Mouse (Mus musculus) liver, embryonic 14.5 days (tissue): ENCODE results near the gene Etnk1. TPM values are rescaled to one million over a fixed set of nuclear protein-coding genes. Genes with fewer than 3 reads are reported as not detected.

Source experiments
- ATAC-seq: fragments of 200-750 bp; cut with Nextera tagmentation; 2 replicates; pipeline ENCODE4 v1.8.0; 2017; ENCODE audit warnings: moderate number of reproducible peaks, mild to moderate bottlenecking, moderate library complexity; ENCODE audit not compliant: insufficient read depth
- DNase-seq, 3 experiments: peaks; one replicate each; pipeline ENCODE4 v3.0.0-alpha.2; 2012 to 2013; ENCODE audit warnings: low read depth in 3 of 3, low spot score in 3 of 3
- H3K27ac ChIP-seq: fragments of 300-500 bp; sonication (generic); 2 replicates; pipeline ENCODE4 v1.5.1; 2014; ENCODE audit warnings: moderate library complexity, mild to moderate bottlenecking, control low read depth, inconsistent platforms
- H3K27me3 ChIP-seq: fragments of 300-500 bp; sonication (generic); 2 replicates; pipeline ENCODE4 v1.6.1; 2014; ENCODE audit warnings: mild to moderate bottlenecking, low read length, moderate library complexity; ENCODE audit not compliant: control insufficient read depth, insufficient read depth
- H3K36me3 ChIP-seq: fragments of 300-500 bp; sonication (generic); replicated peaks from 2 replicates; pipeline ENCODE4 v1.6.1; 2014; ENCODE audit warnings: low read depth; ENCODE audit not compliant: control insufficient read depth, insufficient read depth
- H3K4me1 ChIP-seq, 2 experiments: fragments of 200-500 bp in 1 of 2; fragments of 300-500 bp in 1 of 2; sonication (generic) in 1 of 2; replicated peaks; 2 replicates each; pipeline ENCODE4 v1.6.1; 2012 to 2014; ENCODE audit warnings: antibody characterized with exemption in 1 of 2, inconsistent platforms in 1 of 2, low read length in 1 of 2; ENCODE audit not compliant: control insufficient read depth in 2 of 2, insufficient read depth in 2 of 2
- H3K4me2 ChIP-seq: fragments of 300-500 bp; sonication (generic); 2 replicates; pipeline ENCODE4 v1.6.1; 2014; ENCODE audit warnings: low read depth, mild to moderate bottlenecking, control low read depth, moderate library complexity
- H3K4me3 ChIP-seq, 2 experiments: fragments of 200-500 bp in 1 of 2; fragments of 300-500 bp in 1 of 2; sonication (generic) in 1 of 2; 2 replicates each; pipeline ENCODE4 v1.5.1; 2012 to 2014; ENCODE audit warnings: low read depth in 2 of 2, low read length in 2 of 2, mild to moderate bottlenecking in 2 of 2, control low read depth in 1 of 2, inconsistent platforms in 1 of 2, moderate library complexity in 1 of 2; ENCODE audit not compliant: insufficient read depth in 1 of 2
- H3K9ac ChIP-seq: fragments of 300-500 bp; sonication (generic); replicated peaks from 2 replicates; pipeline ENCODE4 v1.6.1; 2014; ENCODE audit warnings: mild to moderate bottlenecking, control low read depth, moderate library complexity
- H3K9me3 ChIP-seq: fragments of 300-500 bp; sonication (generic); 2 replicates; pipeline ENCODE4 v1.6.1; 2016; ENCODE audit warnings: low read length, mixed read lengths; ENCODE audit not compliant: control insufficient read depth
- CTCF ChIP-seq: IDR thresholded peaks from 2 replicates; pipeline ENCODE4 v1.5.1; 2016; ENCODE audit warnings: antibody characterized with exemption, low read depth, control low read depth
- EP300 ChIP-seq: IDR thresholded peaks from 2 replicates; pipeline ENCODE4 v1.6.1; 2016; ENCODE audit warnings: antibody characterized with exemption, low read depth
- WGBS: fragments of 180-500 bp; shearing (Covaris S2); extraction: QIAGEN DNeasy Blood & Tissue Kit; methylation state at CpG from one replicate; pipeline ENCODE4 v1.1.7; 2014; ENCODE audit not compliant: insufficient replicate concordance; 5-methylcytosine and 5-hydroxymethylcytosine counted together
- polyA plus RNA-seq, 2 experiments: library from polyadenylated mRNA; depleted of rRNA in 1 of 2; stranded (reverse) in 1 of 2; unstranded in 1 of 2; fragments of >200 nt; fragmentation: Nextera tagmentation in 1 of 2; extraction: Ambion mirVana in 1 of 2; gene quantifications; 2 replicates each; pipeline versions ENCODE4 v1.2.1 to v1.2.3; 2012 to 2014

Etnk1 gene
- polyA plus RNA-seq, 2 experiments: 7.5 to 12.1 TPM

DNA sequence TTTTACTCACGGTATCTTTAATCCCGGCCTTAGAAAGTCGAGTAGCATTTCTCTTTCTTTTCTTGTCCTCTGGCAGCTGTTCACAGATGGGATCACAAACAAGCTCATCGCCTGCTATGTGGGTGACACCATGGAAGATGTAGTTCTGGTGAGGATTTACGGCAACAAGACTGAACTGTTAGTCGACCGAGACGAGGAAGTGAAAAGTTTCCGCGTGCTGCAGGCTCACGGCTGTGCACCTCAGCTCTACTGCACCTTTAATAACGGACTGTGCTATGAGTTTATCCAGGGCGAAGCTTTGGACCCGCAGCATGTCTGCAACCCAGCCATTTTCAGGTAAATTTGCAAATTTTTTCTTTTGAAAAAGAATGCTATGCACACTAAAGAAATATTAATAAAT lies 13.5 kb downstream of the Etnk1 start:
- no peak overlapping the region for H3K9ac ChIP-seq
- no peak for ATAC-seq
- no peak for DNase-seq
- H3K4me1 ChIP-seq: no peaks in the 10 kb centered on the region
- no peak overlapping the region for H3K4me2 ChIP-seq
- 79% methylated on average over 14 of the region's 14 CpGs for WGBS
- H3K36me3 ChIP-seq: peaks cover 21% of the 10 kb centered on the region
- no peaks in the 10 kb centered on the region for H3K27me3 ChIP-seq
- TF ChIP-seq EP300 (no peak), CTCF (no peak)
- no peak overlapping the region for H3K27ac ChIP-seq
- H3K9me3 ChIP-seq: no peaks in the 10 kb centered on the region
- H3K4me3 ChIP-seq: no peak overlapping the region

DNA sequence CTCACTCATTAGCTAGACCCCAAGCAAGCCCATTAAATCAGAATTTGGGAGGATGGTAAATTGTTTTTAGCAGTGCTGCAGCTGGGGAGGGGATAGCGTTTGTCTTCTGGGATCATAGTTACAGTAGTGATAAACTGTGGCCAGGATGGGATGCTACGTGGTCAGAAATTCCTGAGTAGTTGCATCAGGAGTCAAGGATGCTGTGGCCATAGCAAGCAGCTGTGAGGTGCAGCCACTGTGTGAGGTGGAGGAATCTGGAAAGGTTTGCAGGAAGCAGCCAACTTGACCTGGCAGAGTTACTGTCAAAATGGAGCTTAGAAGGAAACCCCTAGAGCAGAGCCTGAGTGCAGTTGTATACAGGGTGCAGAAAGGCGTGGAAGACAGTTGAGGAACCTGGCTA lies 17.1 kb downstream of the Etnk1 start:
- TF ChIP-seq EP300: no peak
- no peaks in the 10 kb centered on the region for H3K9me3 ChIP-seq
- no peak overlapping the region for H3K4me3 ChIP-seq
- WGBS: 82% methylated on average over 3 of the region's 3 CpGs
- H3K27ac ChIP-seq: no peak overlapping the region
- DNase-seq (no peak), ATAC-seq (no peak)
- H3K4me1 ChIP-seq: no peaks in the 10 kb centered on the region
- H3K4me2 ChIP-seq: no peak overlapping the region
- H3K9ac ChIP-seq: no peak overlapping the region
- no peaks in the 10 kb centered on the region for H3K27me3 ChIP-seq
- peaks cover 22% of the 10 kb centered on the region for H3K36me3 ChIP-seq

DNA sequence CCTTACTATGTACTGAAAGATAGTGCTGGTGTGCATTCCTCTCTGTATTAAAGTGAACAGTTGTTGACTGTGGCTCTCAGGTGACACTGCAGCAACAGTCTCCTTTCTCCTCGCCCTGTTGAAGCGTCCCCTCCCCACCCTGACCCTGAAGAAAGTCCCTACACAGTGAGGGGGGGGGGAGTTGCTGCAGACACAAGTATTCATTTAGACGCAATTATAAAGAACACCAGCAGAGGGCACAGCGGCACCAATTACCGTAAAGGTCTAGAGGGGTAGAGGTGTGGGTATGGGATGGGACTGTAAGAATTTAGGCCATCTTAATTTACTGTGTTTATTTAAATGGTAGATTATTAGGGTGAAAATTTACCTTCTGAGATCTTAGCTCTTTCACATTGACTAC lies 17.7 kb downstream of the Etnk1 start:
- no peak overlapping the region for H3K4me2 ChIP-seq
- H3K27me3 ChIP-seq: no peaks in the 10 kb centered on the region
- H3K27ac ChIP-seq: no peak overlapping the region
- H3K4me1 ChIP-seq: no peaks in the 10 kb centered on the region
- peak; percentile 49 for TF ChIP-seq CTCF
- TF ChIP-seq EP300: no peak
- peaks cover 22% of the 10 kb centered on the region for H3K36me3 ChIP-seq
- 64% methylated on average over 5 of the region's 5 CpGs for WGBS
- no peak overlapping the region for H3K9ac ChIP-seq
- no peak for ATAC-seq
- no peak for DNase-seq
- no peak overlapping the region for H3K4me3 ChIP-seq
- no peaks in the 10 kb centered on the region for H3K9me3 ChIP-seq

DNA sequence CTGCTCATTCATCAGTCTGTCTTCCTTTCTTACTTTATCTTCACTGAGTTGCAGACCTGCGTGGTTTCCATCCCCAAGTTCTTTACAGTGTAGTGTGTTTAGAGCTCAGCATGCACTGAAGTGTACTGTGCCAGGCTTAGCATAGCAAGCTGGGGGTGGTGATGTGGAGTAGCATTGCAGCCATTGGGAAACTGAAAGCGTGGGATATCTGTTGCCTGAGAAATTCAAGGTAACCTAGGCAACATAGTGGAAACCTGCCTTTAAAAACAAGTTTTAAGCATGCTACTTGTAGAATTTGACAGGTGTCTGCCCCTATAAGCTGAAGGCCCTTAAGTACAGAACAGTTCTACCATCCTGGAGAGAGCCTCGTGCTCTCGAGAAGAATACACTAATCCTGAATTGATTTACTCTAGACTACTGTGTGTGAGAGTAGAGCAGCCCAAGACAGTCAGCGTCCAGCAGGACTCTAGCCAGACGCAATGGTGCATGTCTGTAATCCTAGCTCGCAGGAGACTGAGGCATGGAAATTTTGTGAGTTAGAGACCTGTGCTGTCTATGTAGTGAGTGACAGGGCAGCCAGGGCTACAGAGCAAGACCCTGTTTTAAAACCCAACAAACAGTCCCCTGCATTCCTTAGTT lies 23.9 kb downstream of the Etnk1 start:
- 81% methylated on average over 7 of the region's 7 CpGs for WGBS
- TF ChIP-seq EP300 (no peak), CTCF (no peak)
- H3K4me2 ChIP-seq: no peak overlapping the region
- H3K9me3 ChIP-seq: no peaks in the 10 kb centered on the region
- no peak for DNase-seq
- no peak overlapping the region for H3K27ac ChIP-seq
- peaks cover 7% of the 10 kb centered on the region for H3K36me3 ChIP-seq
- no peaks in the 10 kb centered on the region for H3K4me1 ChIP-seq
- H3K4me3 ChIP-seq: no peak overlapping the region
- no peaks in the 10 kb centered on the region for H3K27me3 ChIP-seq
- no peak for ATAC-seq
- H3K9ac ChIP-seq: no peak overlapping the region

DNA sequence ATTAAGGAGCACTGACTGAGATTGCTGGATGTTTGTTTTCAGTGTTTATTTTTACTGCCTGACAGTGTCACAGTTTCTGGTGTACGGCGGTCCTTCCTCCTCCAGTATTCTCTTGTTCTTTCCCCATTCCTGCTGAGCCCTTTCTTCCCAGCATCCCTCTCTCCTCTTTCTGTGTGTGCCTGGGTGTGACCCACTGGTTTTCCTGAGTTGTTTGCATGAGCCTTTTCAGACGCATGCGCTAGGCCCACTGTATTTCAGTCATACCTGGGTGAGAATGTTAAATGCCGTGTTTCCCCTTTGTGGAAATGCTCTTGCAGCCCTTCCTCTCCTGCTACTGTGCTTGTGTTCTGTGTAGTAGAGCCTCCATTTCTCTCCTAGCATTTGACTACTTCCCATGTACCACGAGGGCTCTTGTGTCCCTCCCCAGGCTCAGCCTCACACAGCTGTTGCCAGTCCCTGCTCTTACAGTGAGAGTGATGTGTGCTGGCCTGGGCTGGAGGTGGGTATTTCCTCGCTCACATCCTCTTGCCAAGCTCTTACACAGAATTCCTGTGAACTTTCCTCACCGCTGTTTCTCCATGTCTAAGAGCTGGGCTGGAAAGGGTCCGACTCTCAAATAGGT lies 24.6 kb downstream of the Etnk1 start:
- TF ChIP-seq CTCF (no peak), EP300 (no peak)
- H3K4me2 ChIP-seq: no peak overlapping the region
- no peak overlapping the region for H3K4me3 ChIP-seq
- H3K4me1 ChIP-seq: no peaks in the 10 kb centered on the region
- peaks cover 11% of the 10 kb centered on the region for H3K36me3 ChIP-seq
- 78% methylated on average over 9 of the region's 9 CpGs for WGBS
- DNase-seq (no peak), ATAC-seq (no peak)
- no peak overlapping the region for H3K9ac ChIP-seq
- no peaks in the 10 kb centered on the region for H3K9me3 ChIP-seq
- H3K27me3 ChIP-seq: no peaks in the 10 kb centered on the region
- H3K27ac ChIP-seq: no peak overlapping the region
